Mouse (Mus musculus): ENCODE measurements around the gene Rufy1.
"Not testable (repeated sequence)": the region's sequence is repeated elsewhere in the genome, so short reads cannot be mapped to it uniquely, and the experiment has no call there.

Rufy1 gene

GRCm38 (mm10) chr11:50379023-50379752 is 51.7 kb downstream of the Rufy1 start:
- DNase-seq (ENCODE audit: low spot score): no peak

DNA sequence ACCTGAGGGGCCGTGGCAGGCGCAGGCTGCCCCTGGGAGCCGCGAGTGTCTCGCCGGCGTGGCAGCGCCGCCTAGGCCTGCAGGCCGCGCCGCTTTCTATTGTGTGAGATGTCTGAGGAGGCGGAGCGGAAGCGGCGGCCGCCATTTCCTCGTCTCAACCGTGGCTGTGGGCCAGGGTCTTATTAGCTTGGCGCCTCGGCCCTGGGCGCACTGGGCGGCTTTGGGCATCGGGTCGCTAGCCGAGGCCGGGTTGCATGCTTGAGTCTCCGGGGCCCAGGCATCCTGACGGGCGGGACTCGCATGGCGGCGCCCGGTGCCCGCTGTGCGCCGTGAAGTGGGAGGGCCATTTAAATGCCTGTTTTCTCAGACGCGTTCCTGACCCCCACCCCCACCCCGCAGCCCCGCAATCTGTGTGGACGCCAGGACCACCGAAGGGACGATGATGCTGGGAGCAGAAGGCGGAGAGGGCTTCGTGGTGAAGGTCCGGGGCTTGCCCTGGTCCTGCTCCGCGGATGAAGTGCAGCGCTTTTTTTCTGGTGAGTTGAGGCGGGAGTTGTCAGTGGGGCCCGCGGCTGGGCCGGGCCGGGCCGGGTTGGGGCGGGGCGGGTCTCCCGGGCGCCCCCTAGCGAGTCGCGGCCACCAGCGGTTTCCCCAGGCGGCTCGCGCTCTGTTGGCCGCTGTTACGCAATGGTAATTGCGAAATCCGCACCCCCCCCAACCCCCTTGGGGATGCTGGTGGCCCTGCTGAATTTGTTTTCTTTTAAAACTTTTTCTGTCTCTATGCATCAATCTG is 52.8 kb downstream of the Rufy1 start:
- DNase-seq (ENCODE audit: low spot score): peak; percentile 87

GRCm38 (mm10) chr11:50376911-50377891 is 53.7 kb downstream of the Rufy1 start, which contains the start of gene Hnrnph1:
TSS of gene Hnrnph1 (plus strand) at chr11:50376990.
- peak; percentile 99 for DNase-seq (ENCODE audit: low spot score)

GRCm38 (mm10) chr11:50376156-50376790 is 54.7 kb downstream of the Rufy1 start:
- no peak for DNase-seq (ENCODE audit: low spot score)

DNA sequence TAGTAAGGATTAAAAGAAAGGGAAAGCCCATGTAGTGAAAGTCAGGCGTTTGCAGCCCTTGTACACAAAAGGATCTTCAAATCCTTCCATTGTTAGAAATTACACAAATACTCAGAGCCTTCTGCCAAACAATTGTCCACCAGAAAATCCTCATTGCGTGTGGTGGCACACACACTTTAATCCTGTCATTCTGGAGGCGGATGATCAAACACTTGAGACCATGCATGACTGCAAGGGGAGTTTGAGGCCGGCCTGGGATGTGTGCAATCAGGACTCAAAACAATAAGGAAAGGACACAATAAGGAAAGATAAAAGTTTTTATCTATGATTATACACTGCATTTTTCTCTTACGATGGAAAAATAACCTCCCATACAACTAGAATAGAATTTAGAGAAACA is 55.5 kb downstream of the Rufy1 start:
- no peak for DNase-seq (ENCODE audit: low spot score)

GRCm38 (mm10) chr11:50374286-50375015 is 56.5 kb downstream of the Rufy1 start:
- DNase-seq (ENCODE audit: low spot score): no peak

DNA sequence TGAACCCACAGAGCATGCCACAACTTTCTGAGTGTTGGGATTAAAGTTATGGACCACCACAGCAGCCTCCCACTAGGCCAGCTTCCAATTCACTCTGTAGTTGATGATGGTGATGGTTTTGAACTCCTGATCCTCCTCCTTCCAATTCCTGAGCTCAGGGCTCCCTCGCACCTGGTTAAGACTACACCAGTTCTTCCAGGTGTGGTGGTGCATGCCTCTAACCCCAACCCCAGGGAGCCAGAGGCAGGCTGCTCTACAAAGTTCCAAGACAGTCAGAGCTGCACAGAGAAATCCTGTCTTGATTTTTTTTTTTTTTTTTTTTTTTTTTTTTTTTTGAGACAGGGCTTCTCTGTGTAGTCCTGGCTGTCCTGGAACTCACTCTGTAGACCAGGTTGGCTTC is 57.3 kb downstream of the Rufy1 start:
- DNase-seq (ENCODE audit: low spot score): no peak

DNA sequence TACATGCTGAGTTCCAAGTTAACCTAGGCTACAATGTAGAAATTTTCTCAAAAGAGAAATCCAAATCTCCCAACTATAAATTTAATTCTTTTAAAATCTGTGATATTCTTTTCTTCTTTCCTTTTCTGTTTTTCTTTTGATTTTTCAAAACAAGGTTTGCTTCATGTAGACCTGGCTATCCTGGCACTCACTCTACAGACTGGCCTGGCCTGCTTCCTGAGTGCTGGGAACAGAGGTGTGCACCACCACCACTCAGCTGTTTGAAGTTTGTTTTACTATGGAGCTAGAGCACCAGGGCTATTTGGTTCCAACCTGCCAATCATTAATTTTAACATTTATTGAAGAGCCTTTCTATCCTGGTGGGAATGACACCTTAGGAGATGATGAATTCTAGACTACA is 57.8 kb downstream of the Rufy1 start:
- no peak for DNase-seq (ENCODE audit: low spot score)

DNA sequence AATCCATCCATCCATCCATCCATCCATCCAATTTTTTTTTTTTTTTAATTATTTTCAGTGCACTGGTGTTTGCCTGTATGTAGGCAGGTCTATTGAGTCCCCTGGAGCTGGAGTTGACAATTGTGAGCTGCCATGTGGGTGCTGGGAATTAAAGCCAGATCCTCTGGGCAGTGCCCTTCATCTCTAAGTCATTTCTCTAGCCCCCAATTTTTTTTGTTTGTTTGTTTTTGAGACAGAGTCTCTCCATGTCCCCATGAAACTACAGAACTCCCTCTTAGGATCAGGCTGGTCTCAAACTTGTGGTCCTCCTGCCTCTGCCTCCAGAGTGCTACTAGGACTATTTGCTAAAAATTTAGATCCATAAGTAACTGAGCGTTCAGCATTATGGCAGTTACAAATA is 59.0 kb downstream of the Rufy1 start:
- no peak for DNase-seq (ENCODE audit: low spot score)

DNA sequence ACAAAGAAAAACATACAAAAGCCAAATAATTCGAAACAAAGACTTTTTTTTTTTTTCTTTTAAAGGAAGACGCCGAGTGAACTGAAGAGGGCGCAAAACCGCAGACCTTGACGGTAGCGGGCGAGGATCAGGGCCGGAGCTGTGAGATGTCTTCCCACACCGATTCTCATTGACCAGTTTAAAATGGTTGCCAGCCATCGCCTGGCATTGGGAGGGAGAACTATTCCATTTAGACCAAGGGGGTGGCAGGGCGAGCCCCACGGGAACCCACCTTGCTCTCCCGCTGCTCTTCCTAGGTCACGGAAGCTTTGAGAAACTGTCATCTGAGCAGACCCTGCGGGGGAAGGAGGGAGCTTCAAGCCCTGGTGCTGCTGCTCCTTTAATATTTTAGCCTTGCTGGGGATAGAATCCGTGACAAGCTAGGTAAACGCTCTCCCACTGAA is 59.5 kb downstream of the Rufy1 start:
- peak; percentile 41 for DNase-seq (ENCODE audit: low spot score)

DNA sequence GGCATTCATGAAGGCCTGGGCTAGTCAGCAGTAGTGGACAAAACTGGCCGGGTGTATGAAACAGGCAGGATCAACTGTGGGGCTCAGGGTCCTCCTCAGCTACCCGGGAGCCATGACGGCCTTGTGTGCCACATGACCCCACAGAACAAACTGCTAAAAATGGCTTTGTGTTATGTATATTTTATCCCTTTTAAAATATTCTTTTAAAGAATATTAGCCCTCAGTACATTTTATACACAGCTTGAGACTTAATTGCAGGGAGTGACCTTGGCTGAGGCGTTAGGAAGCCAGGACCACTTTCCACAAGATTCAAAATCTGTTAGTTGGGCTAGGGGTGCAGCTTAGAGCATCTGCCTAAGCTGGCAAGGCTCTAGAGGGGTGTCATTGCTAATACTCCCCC is 60.0 kb downstream of the Rufy1 start:
- DNase-seq (ENCODE audit: low spot score): no peak

- no peak for DNase-seq (ENCODE audit: low spot score)
Observed at GRCm38 (mm10) chr11:50369360-50369911, 61.5 kb downstream of the Rufy1 start.

DNA sequence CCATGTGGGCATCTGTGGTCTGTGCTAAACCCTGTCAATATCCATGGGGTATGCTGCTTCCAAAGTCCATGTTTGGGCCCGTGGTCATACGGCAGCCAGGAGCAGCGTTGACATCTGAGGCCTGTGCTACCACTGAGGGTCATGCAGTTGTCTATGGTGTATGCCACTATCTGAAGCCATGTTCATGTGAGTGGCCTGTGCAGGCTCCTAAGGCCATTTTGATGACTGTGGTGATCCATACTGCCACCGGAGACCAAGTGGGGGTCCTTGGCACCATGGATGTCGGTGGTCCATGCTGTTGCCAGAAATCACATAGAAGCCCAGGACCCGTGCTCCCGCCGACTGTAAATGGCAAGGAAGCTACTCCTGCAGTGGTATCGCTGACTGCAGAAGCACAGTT is 63.4 kb downstream of the Rufy1 start:
- no peak for DNase-seq (ENCODE audit: low spot score)

DNA sequence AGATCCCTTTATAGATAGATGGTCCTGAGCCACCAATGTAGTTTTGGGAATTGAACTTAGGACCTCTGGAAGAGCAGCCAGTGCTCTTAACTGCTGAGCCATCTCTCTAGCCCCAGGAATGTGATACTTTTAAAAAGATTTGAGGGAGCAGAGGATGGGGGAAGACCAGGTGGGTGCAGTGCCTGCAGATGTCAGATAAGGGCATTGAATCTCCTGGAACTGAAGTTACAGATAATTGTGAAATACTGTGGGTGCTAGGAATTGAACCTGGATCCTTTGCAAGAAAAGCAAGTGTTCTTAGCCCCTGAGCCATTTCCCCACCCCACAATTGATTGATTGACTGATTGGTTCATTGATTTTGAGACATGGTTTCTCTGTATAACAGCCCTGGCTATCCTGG is 65.6 kb downstream of the Rufy1 start:
- no peak for DNase-seq (ENCODE audit: low spot score)

GRCm38 (mm10) chr11:50364548-50364947 is 66.4 kb downstream of the Rufy1 start:
- DNase-seq (ENCODE audit: low spot score): peak; percentile 78

GRCm38 (mm10) chr11:50361282-50361681 is 69.6 kb downstream of the Rufy1 start:
- DNase-seq (ENCODE audit: low spot score): not testable (repeated sequence)

GRCm38 (mm10) chr11:50358950-50359861 is 71.7 kb downstream of the Rufy1 start:
- no peak for DNase-seq (ENCODE audit: low spot score)

- DNase-seq (ENCODE audit: low spot score): no peak
Observed at GRCm38 (mm10) chr11:50355395-50355794, 75.5 kb downstream of the Rufy1 start.

- no peak for DNase-seq (ENCODE audit: low spot score)
Observed at GRCm38 (mm10) chr11:50354851-50355250, 76.1 kb downstream of the Rufy1 start.

- no peak for DNase-seq (ENCODE audit: low spot score)
Observed at GRCm38 (mm10) chr11:50354162-50354561, 76.8 kb downstream of the Rufy1 start, which contains the start of gene Cby3. TSS of gene Cby3 (plus strand) at chr11:50354462.
